Mouse (Mus musculus): ENCODE measurements around the gene Aen.

DNA sequence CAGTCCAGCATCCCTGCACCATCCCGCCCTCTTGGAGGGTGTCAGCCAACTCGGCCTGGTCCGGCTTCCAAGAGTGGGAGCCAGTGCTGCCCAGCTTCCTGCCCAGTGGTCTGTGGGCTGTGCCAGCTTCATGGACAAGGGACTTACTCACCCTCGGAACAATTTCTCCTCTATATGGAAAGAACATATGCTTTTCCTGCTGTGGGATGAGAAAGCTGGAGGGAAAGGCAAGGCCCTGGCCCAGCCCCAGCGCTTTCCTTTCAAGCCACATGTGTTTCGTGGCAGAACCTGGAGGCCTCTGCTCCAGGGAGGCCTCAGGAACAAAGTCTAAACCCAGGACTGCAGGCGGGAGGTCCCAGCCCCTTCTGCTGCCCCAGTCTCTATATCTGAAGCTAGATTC lies 30.0 kb downstream of the Aen start:
- TF ChIP-seq POLR2A (IDR thresholded peaks at IDR 0.05; ENCODE audit: control insufficient read depth, low read depth, low read length) (no peak), CTCF (IDR thresholded peaks at IDR 0.05; ENCODE audit: control insufficient read depth, insufficient read depth, insufficient replicate concordance, low read depth, low read length) (no peak)
